Mouse (Mus musculus) heart, embryonic 11.5 days (tissue): Measurements from ENCODE around the gene Dlg2. TPM values are rescaled to one million over a fixed set of nuclear protein-coding genes. Genes with fewer than 3 reads are reported as not detected.

Experiments
- ATAC-seq: fragments of 200-750 bp; cut with Nextera tagmentation; replicated peaks from 2 replicates; pipeline ENCODE4 v1.8.0; 2017; ENCODE audit warnings: moderate library complexity; ENCODE audit not compliant: insufficient number of reproducible peaks, low FRiP score, low TSS enrichment
- H3K27ac ChIP-seq: fragments of 300-500 bp; sonication (generic); 2 replicates; pipeline ENCODE4 v1.5.1; 2014; ENCODE audit warnings: mild to moderate bottlenecking, low read depth, low read length
- H3K27me3 ChIP-seq: fragments of 300-500 bp; sonication (generic); 2 replicates; pipeline ENCODE4 v1.6.1; 2014; ENCODE audit warnings: mild to moderate bottlenecking, low read length, mixed read lengths; ENCODE audit not compliant: control insufficient read depth, insufficient read depth
- H3K36me3 ChIP-seq: fragments of 300-500 bp; sonication (generic); 2 replicates; pipeline ENCODE4 v1.6.1; 2014; ENCODE audit warnings: mild to moderate bottlenecking, low read length, moderate library complexity, mixed read lengths; ENCODE audit not compliant: control insufficient read depth, insufficient read depth
- H3K4me1 ChIP-seq: fragments of 300-500 bp; sonication (generic); 2 replicates; pipeline ENCODE4 v1.6.1; 2014; ENCODE audit warnings: low read length; ENCODE audit not compliant: control insufficient read depth, insufficient read depth
- H3K4me2 ChIP-seq: fragments of 300-500 bp; sonication (generic); 2 replicates; pipeline ENCODE4 v1.6.1; 2014; ENCODE audit warnings: mild to moderate bottlenecking, moderate library complexity
- H3K4me3 ChIP-seq: fragments of 300-500 bp; sonication (generic); 2 replicates; pipeline ENCODE4 v1.5.1; 2014; ENCODE audit warnings: low read depth, low read length
- H3K9ac ChIP-seq: fragments of 300-500 bp; sonication (generic); 2 replicates; pipeline ENCODE4 v1.6.1; 2014; ENCODE audit warnings: mild to moderate bottlenecking, low read depth, low read length, moderate library complexity
- H3K9me3 ChIP-seq: fragments of 300-500 bp; sonication (generic); replicated peaks from 2 replicates; pipeline ENCODE4 v1.6.1; 2016; ENCODE audit warnings: low read length; ENCODE audit not compliant: control insufficient read depth
- WGBS: fragments of 180-500 bp; shearing (Covaris S2); extraction: QIAGEN DNeasy Blood & Tissue Kit; methylation state at CpG from one replicate; pipeline ENCODE4 v1.1.7; 2014; ENCODE audit not compliant: insufficient replicate concordance; 5-methylcytosine and 5-hydroxymethylcytosine counted together
- polyA plus RNA-seq: library from polyadenylated mRNA; unstranded; fragments of >200 nt; fragmentation: Nextera tagmentation; extraction: Ambion mirVana; gene quantifications from 2 replicates; pipeline ENCODE4 v1.2.1, GENCODE M21; 2014

Gene Dlg2
- polyA plus RNA-seq, 1 experiment from 2014 or later: 8.5 TPM

DNA sequence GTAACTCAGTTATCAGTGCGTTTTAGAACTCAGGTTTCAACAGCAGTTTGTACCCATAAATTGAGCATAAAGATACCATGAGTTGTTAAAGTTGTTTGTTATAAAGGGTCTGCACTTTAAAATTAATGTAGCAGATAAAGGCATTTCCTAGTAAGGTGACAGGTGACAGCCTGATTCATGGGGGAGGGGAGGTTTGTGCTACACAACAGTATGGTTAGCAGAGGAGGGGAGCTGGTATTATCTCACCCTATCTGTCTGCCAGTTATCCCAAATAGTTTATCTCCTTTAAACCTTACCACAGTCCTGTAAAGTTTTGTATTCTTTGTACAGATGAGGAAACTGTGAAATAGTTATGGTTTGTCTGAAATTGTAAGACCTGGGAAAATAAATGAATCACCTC lies 111.8 kb downstream of the Dlg2 start:
- no peaks in the 10 kb centered on the region for H3K27me3 ChIP-seq
- H3K4me1 ChIP-seq: no peaks in the 10 kb centered on the region
- no peak for ATAC-seq
- H3K4me2 ChIP-seq: no peak overlapping the region
- H3K4me3 ChIP-seq: no peak overlapping the region
- no peaks in the 10 kb centered on the region for H3K9me3 ChIP-seq
- no peaks in the 10 kb centered on the region for H3K36me3 ChIP-seq
- no peak overlapping the region for H3K27ac ChIP-seq
- WGBS: 69% methylated on average over 1 of the region's 1 CpGs
- no peak overlapping the region for H3K9ac ChIP-seq

- no peak overlapping the region for H3K4me2 ChIP-seq
- H3K27me3 ChIP-seq: no peaks in the 10 kb centered on the region
- no peaks in the 10 kb centered on the region for H3K9me3 ChIP-seq
- 46% methylated on average over 2 of the region's 2 CpGs for WGBS
- H3K4me1 ChIP-seq: no peaks in the 10 kb centered on the region
- no peak overlapping the region for H3K4me3 ChIP-seq
- H3K9ac ChIP-seq: no peak overlapping the region
- ATAC-seq: no peak
- no peak overlapping the region for H3K27ac ChIP-seq
- H3K36me3 ChIP-seq: no peaks in the 10 kb centered on the region
These were observed 133.3 kb downstream of the Dlg2 start for GRCm38 (mm10) chr7:90609764-90610163.

DNA sequence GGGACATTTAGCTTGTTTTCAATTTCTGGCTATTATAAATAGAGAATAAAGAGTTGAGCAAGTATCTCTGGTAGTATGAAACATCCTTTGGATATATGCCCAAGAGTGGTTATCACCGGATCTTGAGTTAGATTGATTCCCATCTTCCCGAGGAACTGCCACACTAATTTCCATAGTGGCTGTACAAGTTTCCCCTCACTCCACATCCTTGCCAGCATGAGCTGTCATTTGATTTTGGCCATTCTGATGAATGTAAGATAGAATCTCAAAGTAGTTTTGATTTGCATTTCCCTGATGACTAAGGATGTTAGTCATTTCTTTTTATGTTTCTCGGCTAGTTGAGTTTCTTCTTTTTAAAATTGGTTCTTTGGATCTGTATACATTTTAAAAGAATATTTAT lies 154.1 kb downstream of the Dlg2 start:
- H3K9ac ChIP-seq: no peak overlapping the region
- H3K27ac ChIP-seq: no peak overlapping the region
- no peak for ATAC-seq
- 80% methylated on average over 3 of the region's 3 CpGs for WGBS
- H3K4me3 ChIP-seq: no peak overlapping the region
- no peaks in the 10 kb centered on the region for H3K4me1 ChIP-seq
- H3K4me2 ChIP-seq: no peak overlapping the region
- H3K9me3 ChIP-seq: no peaks in the 10 kb centered on the region
- H3K27me3 ChIP-seq: no peaks in the 10 kb centered on the region
- H3K36me3 ChIP-seq: no peaks in the 10 kb centered on the region

- no peak overlapping the region for H3K4me2 ChIP-seq
- no peaks in the 10 kb centered on the region for H3K4me1 ChIP-seq
- H3K9me3 ChIP-seq: no peaks in the 10 kb centered on the region
- H3K4me3 ChIP-seq: no peak overlapping the region
- 82% methylated on average over 1 of the region's 1 CpGs for WGBS
- no peak overlapping the region for H3K9ac ChIP-seq
- no peak for ATAC-seq
- no peaks in the 10 kb centered on the region for H3K27me3 ChIP-seq
- H3K36me3 ChIP-seq: no peaks in the 10 kb centered on the region
- no peak overlapping the region for H3K27ac ChIP-seq
These were observed 173.0 kb downstream of the Dlg2 start for GRCm38 (mm10) chr7:90649512-90649911.

DNA sequence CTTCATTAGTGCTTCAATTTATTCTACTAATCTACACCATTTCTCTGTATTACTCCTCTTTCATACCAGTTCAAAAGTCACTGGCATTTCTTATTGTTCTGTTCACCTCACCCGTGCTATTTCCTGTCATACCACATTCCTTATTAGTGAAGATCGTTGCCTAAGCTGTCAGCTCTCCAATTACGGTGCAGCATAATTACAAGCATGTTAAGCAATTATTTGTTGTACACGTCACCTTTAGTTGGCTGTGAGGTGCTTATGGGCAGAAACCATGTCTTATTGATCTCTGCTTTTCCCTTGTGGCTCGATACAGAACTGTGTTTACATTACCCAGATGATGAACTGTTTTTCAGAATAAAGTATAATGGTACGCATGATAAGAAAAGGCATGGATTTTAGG lies 174.7 kb downstream of the Dlg2 start:
- Histone ChIP-seq H3K4me3 (no peak overlapping the region), H3K4me2 (no peak overlapping the region), H3K27me3 (no peaks in the 10 kb centered on the region), H3K27ac (no peak overlapping the region), H3K36me3 (no peaks in the 10 kb centered on the region), H3K4me1 (no peaks in the 10 kb centered on the region), H3K9me3 (no peaks in the 10 kb centered on the region), H3K9ac (no peak overlapping the region)
- no peak for ATAC-seq
- WGBS: 70% methylated on average over 6 of the region's 6 CpGs

- H3K4me1 ChIP-seq: no peaks in the 10 kb centered on the region
- no peaks in the 10 kb centered on the region for H3K27me3 ChIP-seq
- H3K9me3 ChIP-seq: no peaks in the 10 kb centered on the region
- H3K4me2 ChIP-seq: no peak overlapping the region
- H3K9ac ChIP-seq: no peak overlapping the region
- 88% methylated on average over 2 of the region's 2 CpGs for WGBS
- H3K27ac ChIP-seq: no peak overlapping the region
- ATAC-seq: no peak
- H3K4me3 ChIP-seq: no peak overlapping the region
- no peaks in the 10 kb centered on the region for H3K36me3 ChIP-seq
These were observed 175.1 kb downstream of the Dlg2 start for GRCm38 (mm10) chr7:90651611-90652010.

- no peaks in the 10 kb centered on the region for H3K36me3 ChIP-seq
- 80% methylated on average over 3 of the region's 3 CpGs for WGBS
- H3K9ac ChIP-seq: no peak overlapping the region
- no peaks in the 10 kb centered on the region for H3K9me3 ChIP-seq
- no peak overlapping the region for H3K4me2 ChIP-seq
- H3K27ac ChIP-seq: no peak overlapping the region
- H3K4me1 ChIP-seq: no peaks in the 10 kb centered on the region
- no peaks in the 10 kb centered on the region for H3K27me3 ChIP-seq
- no peak overlapping the region for H3K4me3 ChIP-seq
- no peak for ATAC-seq
These were observed 182.1 kb downstream of the Dlg2 start for GRCm38 (mm10) chr7:90658593-90658992.

GRCm38 (mm10) chr7:90694050-90694449 lies 217.6 kb downstream of the Dlg2 start:
- no peak overlapping the region for H3K4me3 ChIP-seq
- no peaks in the 10 kb centered on the region for H3K4me1 ChIP-seq
- no peaks in the 10 kb centered on the region for H3K9me3 ChIP-seq
- H3K9ac ChIP-seq: no peak overlapping the region
- H3K27me3 ChIP-seq: no peaks in the 10 kb centered on the region
- H3K4me2 ChIP-seq: no peak overlapping the region
- no peak for ATAC-seq
- no peak overlapping the region for H3K27ac ChIP-seq
- no peaks in the 10 kb centered on the region for H3K36me3 ChIP-seq

DNA sequence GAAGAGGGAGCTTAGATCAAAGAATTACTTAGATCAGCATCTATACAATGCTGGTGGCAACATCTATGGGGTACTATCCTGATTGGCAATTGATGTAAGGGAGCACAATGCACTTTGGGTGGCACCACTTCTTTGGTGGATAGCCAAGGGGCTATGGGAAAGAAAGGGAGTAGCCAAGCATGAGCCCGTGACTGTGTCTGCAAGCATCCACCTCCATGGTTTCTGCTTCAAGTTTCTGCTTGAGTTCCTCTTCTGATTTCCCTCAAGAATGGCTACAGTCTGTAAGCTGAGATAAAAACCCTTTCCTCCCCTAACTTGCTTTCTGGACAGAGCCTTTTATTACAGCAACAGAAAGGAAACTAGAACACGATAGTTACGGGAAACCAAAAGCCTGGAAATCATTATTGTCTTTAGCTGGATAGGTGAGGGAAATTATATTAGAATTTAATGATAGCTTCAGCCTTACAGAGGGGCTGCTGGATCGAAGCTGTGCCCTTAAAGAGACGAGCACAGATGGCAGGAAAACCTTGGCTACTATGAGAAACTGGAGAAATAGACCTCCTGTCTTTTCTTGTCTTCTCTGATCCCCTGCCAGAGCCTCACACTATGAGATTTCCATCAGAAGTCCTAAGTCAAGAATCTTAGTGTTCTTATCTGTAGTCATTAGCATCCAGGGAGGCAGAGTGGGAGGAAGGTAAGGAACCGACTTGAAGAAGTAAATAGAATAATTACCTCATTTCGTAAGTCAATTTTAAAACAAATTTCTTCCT lies 219.9 kb downstream of the Dlg2 start:
- Histone ChIP-seq H3K4me1 (no peaks in the 10 kb centered on the region), H3K4me3 (no peak overlapping the region), H3K36me3 (no peaks in the 10 kb centered on the region), H3K9ac (no peak overlapping the region), H3K4me2 (no peak overlapping the region), H3K27me3 (no peaks in the 10 kb centered on the region), H3K9me3 (no peaks in the 10 kb centered on the region), H3K27ac (no peak overlapping the region)
- ATAC-seq: no peak
- WGBS: 73% methylated on average over 7 of the region's 7 CpGs
